Mouse (Mus musculus) liver, postnatal 0 days (tissue): ENCODE measurements around the gene Cyfip1.

Experiments used
- CTCF ChIP-seq: sonication (generic); IDR thresholded peaks from 2 replicates; pipeline ENCODE4 v1.5.1; 2016; ENCODE audit warnings: antibody characterized with exemption, low read depth
- EP300 ChIP-seq: IDR thresholded peaks from 2 replicates; pipeline ENCODE4 v1.6.1; 2016; ENCODE audit warnings: antibody characterized with exemption, low read depth, mild to moderate bottlenecking

- TF ChIP-seq CTCF (no peak), EP300 (no peak)
Observed at GRCm38 (mm10) chr7:55859956-55860355, 18.4 kb downstream of the Cyfip1 start.
